8 mouse cellular contexts compared by ENCODE assay signal in genomic region chr5:107403011-107403946, GRCm38 (mm10). TPM values are rescaled to one million over a fixed set of nuclear protein-coding genes. Genes with fewer than 3 reads are reported as not detected.
A peak's percentile ranks its signal among the peaks of the same experiment; 100 is the strongest.
DNase-seq lines count a peak whose midpoint lies in the region; ATAC-seq lines count a peak whose summit lies in the region.

No protein-coding gene starts in this region.

- peaks cover 26% of the 10 kb centered on the region for H3K27me3 ChIP-seq in embryonic facial prominence, embryonic 15.5 days
- no peaks in the 10 kb centered on the region for H3K27me3 ChIP-seq in hindbrain, embryonic 16.5 days (replicated peaks; ENCODE audit: control insufficient read depth, insufficient read depth, low read length)
- peaks cover 36% of the 10 kb centered on the region for H3K27me3 ChIP-seq in liver, embryonic 11.5 days (replicated peaks; ENCODE audit: control insufficient read depth, insufficient read depth, low read length)

- H3K4me2 ChIP-seq in embryonic facial prominence, embryonic 15.5 days (replicated peaks): peak overlapping the region; percentile 99
- peak overlapping the region; percentile 94 for H3K4me2 ChIP-seq in hindbrain, embryonic 16.5 days (ENCODE audit: low read length)
- peak overlapping the region; percentile 95 for H3K4me2 ChIP-seq in liver, embryonic 11.5 days

- WGBS in embryonic facial prominence, embryonic 15.5 days: under 1% methylated on average over 75 of the region's 80 CpGs
- under 1% methylated on average over 75 of the region's 80 CpGs for WGBS in hindbrain, embryonic 16.5 days
- WGBS in liver, embryonic 11.5 days: under 1% methylated on average over 80 of the region's 80 CpGs

- H3K9ac ChIP-seq in embryonic facial prominence, embryonic 15.5 days: peak overlapping the region; percentile 57
- peak overlapping the region; percentile 58 for H3K9ac ChIP-seq in hindbrain, embryonic 16.5 days (ENCODE audit: low read depth, low read length)
- H3K9ac ChIP-seq in liver, embryonic 11.5 days (ENCODE audit: low read depth, low read length): peak overlapping the region; percentile 61

- peak; percentile 28 to 43 for DNase-seq in layer of hippocampus, adult 18-20 months (ENCODE audit: low spot score in 2 of 2)
- no peak for DNase-seq in layer of hippocampus, adult 9-11 months
- peak; percentile 30 for DNase-seq in adrenal gland, postnatal 25 days
- peak; percentile 54 for DNase-seq in liver, embryonic 11.5 days (ENCODE audit: low spot score)
- DNase-seq in retina, postnatal 1 day: peak; percentile 60
- no peak for DNase-seq in adipocyte (ENCODE audit: low spot score)

- peak overlapping the region; percentile 61 for H3K4me3 ChIP-seq in embryonic facial prominence, embryonic 15.5 days (replicated peaks)
- peak overlapping the region; percentile 47 for H3K4me3 ChIP-seq in hindbrain, embryonic 16.5 days (ENCODE audit: low read length)
- H3K4me3 ChIP-seq in liver, embryonic 11.5 days (ENCODE audit: low read depth, low read length): peak overlapping the region; percentile 66

- H3K4me1 ChIP-seq in embryonic facial prominence, embryonic 15.5 days: peaks cover 5% of the 10 kb centered on the region; the same call in 1 of the 2 replicates
- H3K4me1 ChIP-seq in hindbrain, embryonic 16.5 days (ENCODE audit: control insufficient read depth, insufficient read depth, low read depth, low read length): no peaks in the 10 kb centered on the region; the same call in 1 of the 2 replicates
- H3K4me1 ChIP-seq in liver, embryonic 11.5 days (replicated peaks; ENCODE audit: control insufficient read depth, insufficient read depth, low read length): peaks cover 8% of the 10 kb centered on the region

- no peaks in the 10 kb centered on the region for H3K9me3 ChIP-seq in embryonic facial prominence, embryonic 15.5 days (replicated peaks)
- H3K9me3 ChIP-seq in hindbrain, embryonic 16.5 days (ENCODE audit: control insufficient read depth, low read length): no peaks in the 10 kb centered on the region
- no peaks in the 10 kb centered on the region for H3K9me3 ChIP-seq in liver, embryonic 11.5 days (ENCODE audit: control insufficient read depth, low read length)

- no peaks in the 10 kb centered on the region for H3K36me3 ChIP-seq in embryonic facial prominence, embryonic 15.5 days
- no peaks in the 10 kb centered on the region for H3K36me3 ChIP-seq in hindbrain, embryonic 16.5 days (ENCODE audit: control insufficient read depth, insufficient read depth, low read length)
- no peaks in the 10 kb centered on the region for H3K36me3 ChIP-seq in liver, embryonic 11.5 days (ENCODE audit: control insufficient read depth, insufficient read depth, low read length)

- H3K27ac ChIP-seq in embryonic facial prominence, embryonic 15.5 days (replicated peaks): no peak overlapping the region
- no peak overlapping the region for H3K27ac ChIP-seq in hindbrain, embryonic 16.5 days (ENCODE audit: low read depth, low read length)
- no peak overlapping the region for H3K27ac ChIP-seq in liver, embryonic 11.5 days (ENCODE audit: low read depth, low read length)

- ATAC-seq in embryonic facial prominence, embryonic 15.5 days (ENCODE audit: insufficient number of reproducible peaks, low FRiP score, low TSS enrichment, low read depth): peak; percentile 72
- ATAC-seq in hindbrain, embryonic 16.5 days: peak; percentile 84
- peak; percentile 54 for ATAC-seq in liver, embryonic 11.5 days (replicated peaks; ENCODE audit: low FRiP score)

RNA-seq across cellular contexts. Expression of gene Ephx4, which starts 0.7 kb away (rescaled TPM):
- 10 to 100 TPM; 59.1 to 60.8 TPM for total RNA-seq in layer of hippocampus, adult 18-20 months (2021)
- total RNA-seq in adrenal gland, postnatal 25 days (2021): 1.3 and 2.8 TPM in 2 replicates
- 3.0 and 3.7 TPM in 2 replicates for polyA plus RNA-seq in embryonic facial prominence, embryonic 15.5 days (2015; fragmentation: Nextera tagmentation; extraction: Ambion mirVana)
- 3.0 and 3.1 TPM in 2 replicates for polyA plus RNA-seq in hindbrain, embryonic 16.5 days (2015; fragmentation: Nextera tagmentation; extraction: Ambion mirVana)
- 0.29 and 0.48 TPM in 2 replicates for polyA plus RNA-seq in liver, embryonic 11.5 days (2014; fragmentation: Nextera tagmentation; extraction: Ambion mirVana)

RNA-seq across cellular contexts. Expression of gene Lpcat2b, which starts 28.1 kb away (rescaled TPM):
- total RNA-seq in layer of hippocampus, adult 18-20 months (2021): under 1 TPM; 0.10 to 0.18 TPM
- not detected in 2 replicates for total RNA-seq in adrenal gland, postnatal 25 days (2021)
- polyA plus RNA-seq in embryonic facial prominence, embryonic 15.5 days (2015; fragmentation: Nextera tagmentation; extraction: Ambion mirVana): 0.05 TPM in 1 of 2 replicates, not detected in the other
- not detected in 2 replicates for polyA plus RNA-seq in hindbrain, embryonic 16.5 days (2015; fragmentation: Nextera tagmentation; extraction: Ambion mirVana)
- polyA plus RNA-seq in liver, embryonic 11.5 days (2014; fragmentation: Nextera tagmentation; extraction: Ambion mirVana): not detected in 2 replicates

RNA-seq across cellular contexts. Expression of gene Btbd8, which starts 34.5 kb away (rescaled TPM):
- 100 to 1,000 TPM; 105 to 115 TPM for total RNA-seq in layer of hippocampus, adult 18-20 months (2021)
- total RNA-seq in adrenal gland, postnatal 25 days (2021): 6.6 and 11.1 TPM in 2 replicates
- 4.9 and 7.6 TPM in 2 replicates for polyA plus RNA-seq in embryonic facial prominence, embryonic 15.5 days (2015; fragmentation: Nextera tagmentation; extraction: Ambion mirVana)
- 19.9 and 24.6 TPM in 2 replicates for polyA plus RNA-seq in hindbrain, embryonic 16.5 days (2015; fragmentation: Nextera tagmentation; extraction: Ambion mirVana)
- polyA plus RNA-seq in liver, embryonic 11.5 days (2014; fragmentation: Nextera tagmentation; extraction: Ambion mirVana): 2.5 and 2.6 TPM in 2 replicates

Comparison
In these comparisons a context has a peak if more than half of its experiments do, and no peak if none do; other contexts are left out.
1. DNase-seq: peak in layer of hippocampus, adult 18-20 months (2 of 2), adrenal gland, postnatal 25 days (single experiment), liver, embryonic 11.5 days (single experiment) and retina, postnatal 1 day (single experiment); none in layer of hippocampus, adult 9-11 months (single experiment) and adipocyte (single experiment).
2. Peak in every context shown above with its lines, with median percentiles within 50 percentile points of each other: ATAC-seq, H3K4me2 ChIP-seq, H3K4me3 ChIP-seq and H3K9ac ChIP-seq.